Mouse (Mus musculus) mature B cell (primary cell): ENCODE results near the gene Ap1s3.
"Not testable (repeated sequence)": the region's sequence is repeated elsewhere in the genome, so short reads cannot be mapped to it uniquely, and the experiment has no call there.

ENCODE experiments used
- in situ Hi-C: fragments of 300-500 bp; cut with MboI; formaldehyde crosslinking; loops from 2 replicates; pipeline ENCODE4 v1.14.3; 2019

Ap1s3 gene

DNA sequence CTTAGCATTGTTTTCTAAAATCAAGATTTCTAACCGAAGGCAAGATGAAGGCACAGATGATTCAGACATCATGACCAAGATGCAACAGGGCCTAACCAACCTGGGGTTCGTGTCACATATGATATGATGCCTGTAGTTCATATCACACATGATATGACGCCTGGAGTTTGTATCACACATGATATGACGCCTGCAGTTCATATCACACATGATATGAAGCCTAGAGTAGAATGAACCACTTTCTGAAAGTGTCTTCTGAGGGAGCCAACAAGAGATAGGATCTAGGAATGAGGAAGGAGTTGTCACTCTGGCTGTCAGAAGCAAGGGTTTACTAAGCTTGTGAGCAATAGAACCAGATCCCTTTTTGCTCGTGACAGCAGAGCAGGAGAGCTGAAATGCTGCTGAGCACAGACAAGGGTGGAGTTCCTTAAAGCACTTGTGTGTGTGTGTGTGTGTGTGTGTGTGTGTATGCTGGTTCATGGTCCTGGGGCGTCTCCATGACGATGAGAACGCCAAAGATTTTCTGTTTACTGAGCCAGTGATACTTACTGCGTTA, 2.3 kb downstream of the Ap1s3 start:
- in situ Hi-C loops = no loop called here

DNA sequence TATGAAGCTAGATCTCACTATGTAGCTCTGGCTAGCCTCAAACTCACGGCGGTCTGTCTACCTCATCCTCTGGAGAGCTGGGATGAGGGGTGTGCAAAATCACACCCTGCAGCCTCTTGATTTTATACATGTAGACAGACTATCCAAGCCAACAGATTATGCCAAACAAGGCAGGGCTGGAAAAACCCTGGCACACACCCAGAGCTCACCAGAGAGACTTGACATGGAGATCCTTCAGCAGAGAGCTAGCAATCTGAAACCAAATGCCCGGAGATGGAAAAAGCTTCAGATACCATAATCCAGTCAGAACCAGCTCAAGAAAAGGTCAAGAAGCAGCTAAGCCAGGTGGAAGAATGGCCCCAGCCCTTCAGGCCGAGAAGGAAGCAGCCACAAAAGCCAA, 6.9 kb downstream of the Ap1s3 start:
- in situ Hi-C loops = no loop called here

DNA sequence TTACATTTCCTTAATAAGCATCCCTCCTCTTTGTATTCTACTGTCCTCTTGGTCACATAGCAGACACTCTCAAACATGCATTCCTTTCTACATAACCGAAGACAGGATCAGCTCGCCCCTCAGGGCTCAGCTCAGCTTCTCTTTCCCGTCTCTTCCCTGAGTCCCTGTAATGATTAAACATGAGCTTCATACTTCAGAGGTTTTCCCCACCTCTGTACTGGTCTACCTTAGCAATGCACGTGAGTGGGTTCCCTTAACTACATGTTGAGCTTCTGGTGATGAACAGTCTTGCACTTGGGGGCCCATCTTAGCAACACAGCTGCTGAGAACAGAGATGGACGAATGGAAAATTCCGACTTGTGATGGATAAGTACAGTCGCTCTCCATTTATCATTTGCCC, 12.2 kb downstream of the Ap1s3 start:
- in situ Hi-C loops = no loop called here

DNA sequence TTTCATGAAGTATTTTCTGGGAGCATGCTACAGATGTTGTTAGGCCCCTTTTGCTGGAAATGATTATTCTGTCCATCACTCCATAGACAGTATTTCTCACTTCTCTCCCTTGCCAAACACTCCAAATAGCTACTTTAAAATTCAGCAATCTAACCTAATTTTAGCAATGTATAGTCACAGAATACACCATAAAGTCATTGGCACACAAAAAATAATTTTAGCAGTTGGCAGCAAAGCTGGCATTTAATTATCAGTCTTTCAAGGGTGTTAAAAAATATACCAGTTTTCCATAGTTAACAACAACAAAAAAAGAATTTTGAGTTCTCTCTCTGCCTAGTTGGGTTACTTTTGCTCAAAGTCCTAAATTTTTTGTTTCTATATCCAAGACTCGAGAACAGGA, 14.4 kb downstream of the Ap1s3 start:
- in situ Hi-C loops = no loop called here

DNA sequence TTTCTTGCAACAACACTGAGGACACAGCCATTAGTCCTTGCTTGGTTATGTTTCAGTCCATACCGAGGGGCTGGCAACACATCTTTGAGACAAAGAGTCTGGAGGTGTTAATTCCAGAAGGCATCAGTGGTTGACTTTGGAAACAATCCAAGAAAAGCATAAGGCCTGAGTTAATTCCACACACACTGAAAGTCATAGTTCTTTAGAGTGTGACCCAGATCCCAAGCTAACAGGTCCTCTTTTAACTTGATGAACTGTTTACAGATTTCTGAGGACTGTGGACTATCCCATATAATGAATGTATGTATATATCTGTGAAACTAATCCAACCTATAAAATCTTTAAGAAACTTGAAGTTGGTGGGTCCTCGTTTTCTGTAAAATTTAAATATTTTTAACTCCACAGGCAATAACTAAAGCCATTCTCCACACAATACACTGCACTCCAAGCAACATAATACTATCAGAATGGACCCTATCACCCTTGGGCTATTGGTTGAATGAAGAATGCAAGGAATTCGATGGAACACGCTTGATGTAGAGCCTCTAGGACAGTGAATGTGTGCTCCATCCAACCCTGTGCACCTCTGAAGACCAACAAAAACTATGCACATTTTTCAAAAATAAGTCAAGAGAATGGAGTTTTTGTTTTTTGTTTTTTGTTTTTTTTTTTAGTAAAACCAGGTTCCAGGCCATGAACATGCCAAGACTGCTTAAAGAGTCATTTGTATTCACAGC, 15.8 kb downstream of the Ap1s3 start:
- in situ Hi-C loops = no loop called here

DNA sequence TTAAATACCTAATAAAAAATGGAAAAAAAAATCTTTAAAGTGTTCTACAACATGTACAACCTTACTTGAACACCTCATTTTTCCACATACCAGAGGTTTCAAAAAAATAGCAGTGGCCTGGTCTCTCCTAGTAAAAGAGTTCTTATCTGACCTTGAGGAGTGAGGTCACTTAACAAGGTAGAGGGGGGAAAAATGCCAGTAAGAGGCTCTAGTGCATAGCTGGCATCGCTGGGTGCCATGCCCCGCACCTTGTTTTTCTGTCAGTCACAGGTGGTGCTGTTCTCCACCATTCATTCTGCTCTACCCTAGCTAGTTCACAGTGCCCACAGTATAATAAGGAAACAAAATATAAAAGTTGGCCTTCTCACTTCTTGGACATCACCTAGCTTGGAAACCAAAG, 16.8 kb downstream of the Ap1s3 start:
- in situ Hi-C loops = no loop called here

DNA sequence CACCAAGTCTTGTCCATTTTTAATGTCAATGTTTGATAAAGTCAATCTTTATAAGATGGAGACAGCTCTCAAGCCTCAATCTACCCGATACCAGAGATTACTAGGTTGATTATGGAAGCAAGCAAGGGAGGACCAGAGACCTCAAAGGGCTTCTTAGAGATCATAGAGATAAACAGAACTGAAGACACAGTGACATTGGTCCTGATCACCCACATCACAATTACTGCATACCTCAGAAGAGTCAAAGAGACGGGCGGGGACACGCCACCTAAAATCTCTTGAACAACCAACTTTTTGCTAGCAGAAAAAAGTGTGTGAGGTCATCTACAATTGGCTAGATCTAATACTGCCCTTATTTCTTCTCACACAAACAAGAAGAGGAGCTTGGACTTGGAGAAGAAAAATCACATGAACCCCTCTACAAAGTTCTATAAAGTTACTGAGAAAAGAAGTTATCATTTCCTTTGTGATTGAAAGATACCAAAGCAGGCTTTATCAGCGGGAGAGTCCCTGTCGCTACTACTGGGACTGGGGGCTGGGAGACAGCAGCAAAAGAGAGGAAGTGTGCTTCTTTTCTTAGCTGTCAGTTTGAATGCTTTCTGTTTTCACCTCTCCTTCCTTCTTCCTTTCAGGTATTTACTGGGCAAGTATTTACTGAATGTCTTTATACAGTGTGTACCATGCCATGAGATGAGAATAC, 28.2 kb downstream of the Ap1s3 start:
- in situ Hi-C loops = no loop called here

DNA sequence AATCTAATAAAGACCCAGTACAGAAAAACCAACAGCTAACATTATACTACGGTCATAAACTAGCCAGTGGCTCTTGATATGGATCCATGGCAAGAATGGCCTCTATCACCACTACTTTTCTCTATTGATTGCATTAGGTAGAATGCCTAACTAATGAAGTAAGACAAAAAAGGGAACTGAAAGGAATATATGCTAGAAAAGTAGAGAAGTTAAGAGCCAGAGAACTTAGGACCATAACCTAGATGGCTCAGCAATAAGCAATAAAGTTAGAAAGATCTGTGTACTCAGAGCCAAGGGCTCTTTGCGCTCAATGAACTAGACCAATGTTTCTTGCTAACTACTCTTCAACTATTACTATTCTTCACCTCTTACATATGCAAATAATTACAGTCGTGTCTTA, 29.1 kb downstream of the Ap1s3 start:
- in situ Hi-C loops = no loop called here

DNA sequence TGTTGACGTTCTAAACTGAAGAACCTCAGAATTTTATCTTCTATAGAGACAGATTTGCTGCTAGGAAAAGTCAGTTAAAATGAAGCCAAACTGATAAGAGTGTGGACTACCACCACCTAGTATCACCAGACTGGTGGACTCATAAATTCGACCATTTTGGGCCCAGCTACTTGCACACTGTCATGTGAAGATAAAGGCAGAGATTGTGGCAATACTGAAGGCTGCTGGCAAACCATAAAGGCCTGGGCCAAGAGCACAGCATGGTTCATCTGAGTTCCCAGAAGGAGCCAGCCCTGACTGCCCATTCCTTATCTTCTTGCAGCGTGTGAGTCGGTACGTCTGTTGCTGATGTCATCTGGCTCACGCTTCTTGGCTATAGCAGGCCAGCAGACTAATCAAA, 30.4 kb downstream of the Ap1s3 start:
- in situ Hi-C loops = no loop called here

DNA sequence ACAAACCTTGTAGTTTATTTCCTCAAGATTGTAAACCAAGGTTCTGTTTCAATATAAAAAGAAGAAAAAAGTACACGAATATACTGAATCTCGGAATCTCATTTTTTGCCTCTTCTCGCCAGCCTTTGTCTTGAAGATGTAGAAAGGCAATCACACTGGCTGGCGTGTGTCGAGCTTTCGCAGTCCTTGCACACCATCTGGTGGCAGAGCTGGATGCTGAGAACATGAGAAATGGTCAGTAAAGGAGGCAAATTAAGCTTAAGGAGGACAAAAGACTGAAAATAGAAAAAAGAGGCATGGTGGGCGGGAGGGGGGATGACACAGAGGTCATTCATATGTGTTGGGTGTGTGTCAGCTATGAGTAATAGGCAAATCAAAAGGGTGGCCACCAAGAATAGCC, 31.6 kb downstream of the Ap1s3 start:
- in situ Hi-C loops = no loop called here

DNA sequence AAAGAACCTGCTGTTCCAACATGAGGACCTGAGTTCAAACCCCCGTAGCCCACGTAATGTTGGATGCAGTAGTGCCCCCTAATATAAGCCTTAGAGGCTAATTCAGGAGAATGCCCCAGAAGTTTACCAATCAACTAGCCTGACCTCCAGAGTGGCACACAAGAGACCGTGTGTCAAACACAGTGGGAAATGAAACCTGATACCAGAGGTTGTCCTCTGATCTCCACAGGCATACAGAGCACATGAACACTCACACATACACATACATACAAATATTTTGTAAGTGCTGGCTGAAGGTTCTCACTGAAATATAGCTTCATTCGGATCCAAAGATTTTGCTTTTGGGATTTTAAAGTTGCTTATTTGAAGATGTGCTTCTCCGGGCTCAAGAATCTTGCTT, 32.1 kb downstream of the Ap1s3 start:
- in situ Hi-C loops = no loop called here

DNA sequence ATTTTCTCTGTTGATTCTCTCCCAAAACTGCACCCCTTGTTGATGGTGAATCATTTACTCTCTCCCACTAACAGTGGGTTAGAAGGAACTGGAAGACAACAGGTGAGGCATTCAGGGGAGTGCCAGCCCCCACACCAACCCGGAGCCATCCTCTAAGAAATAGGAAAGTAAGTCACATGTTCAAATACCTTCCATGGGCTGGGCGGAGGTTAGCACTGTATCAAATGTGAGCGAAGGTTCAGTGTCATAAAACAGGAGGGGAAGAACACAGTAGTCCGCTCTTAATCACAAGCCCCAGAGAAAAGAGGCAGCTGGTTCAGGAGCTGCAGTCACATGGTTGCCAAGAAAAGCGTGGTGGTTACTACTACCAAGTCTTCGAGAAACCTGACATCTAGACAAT, 32.7 kb downstream of the Ap1s3 start:
- in situ Hi-C loops = no loop called here

DNA sequence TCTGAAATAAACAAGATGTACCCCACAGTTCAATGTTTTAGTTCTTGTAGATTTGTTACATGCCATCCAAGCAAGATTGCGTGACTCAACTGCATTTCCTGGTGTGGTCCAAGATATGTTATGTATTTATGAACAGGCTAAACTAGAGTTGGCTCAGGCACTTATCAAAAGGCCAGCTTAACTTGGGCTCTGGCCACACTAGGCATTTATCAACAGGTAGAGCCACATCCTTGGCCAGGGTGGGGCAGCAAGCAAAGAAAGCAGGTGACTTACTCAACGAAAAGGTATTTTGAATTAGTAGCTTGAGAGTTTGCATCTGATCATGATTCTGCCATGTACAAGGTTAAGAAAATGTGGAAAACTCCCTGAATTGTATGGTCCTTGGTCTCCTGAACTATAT, 34.0 kb downstream of the Ap1s3 start:
- in situ Hi-C loops = no loop called here

DNA sequence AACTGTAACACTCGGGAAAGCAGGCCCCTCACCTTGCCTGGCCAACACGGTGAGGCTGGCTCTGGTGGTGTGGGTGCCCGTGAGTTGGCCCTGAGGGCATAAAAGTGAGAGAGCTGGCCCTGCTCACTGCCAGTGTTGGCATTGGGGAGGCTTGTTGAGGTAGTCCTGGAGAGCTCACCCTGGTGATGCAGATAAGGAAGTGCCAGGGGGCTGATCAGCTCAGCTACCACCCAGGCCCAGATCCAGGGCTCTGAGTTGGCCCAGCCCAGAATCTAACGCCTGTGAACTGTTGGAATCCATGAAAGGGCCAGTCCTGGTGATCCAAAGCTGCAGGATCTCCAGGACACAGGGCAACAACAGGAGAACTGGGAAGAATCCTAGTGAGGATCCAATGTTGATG, 40.3 kb downstream of the Ap1s3 start:
- in situ Hi-C loops = no loop called here

DNA sequence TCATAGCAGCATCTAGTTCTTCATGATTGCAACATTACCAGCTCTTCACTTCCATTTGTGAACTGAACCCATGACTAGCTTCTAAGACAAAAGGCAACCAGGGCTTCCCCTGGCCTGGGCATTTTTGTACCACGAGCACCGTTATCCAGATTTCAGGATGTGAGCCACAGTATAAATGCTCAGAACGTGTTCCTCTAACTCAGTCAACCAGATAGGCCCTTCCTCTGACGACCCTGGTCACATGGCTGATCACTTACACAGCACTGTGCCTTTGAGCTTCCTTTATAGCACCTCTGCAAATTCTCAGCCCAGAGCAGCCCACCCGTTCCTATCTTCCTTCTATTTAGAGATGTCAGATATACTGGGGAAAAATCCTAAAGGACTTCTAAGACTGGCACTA, 42.0 kb downstream of the Ap1s3 start:
- in situ Hi-C loops = no loop called here

DNA sequence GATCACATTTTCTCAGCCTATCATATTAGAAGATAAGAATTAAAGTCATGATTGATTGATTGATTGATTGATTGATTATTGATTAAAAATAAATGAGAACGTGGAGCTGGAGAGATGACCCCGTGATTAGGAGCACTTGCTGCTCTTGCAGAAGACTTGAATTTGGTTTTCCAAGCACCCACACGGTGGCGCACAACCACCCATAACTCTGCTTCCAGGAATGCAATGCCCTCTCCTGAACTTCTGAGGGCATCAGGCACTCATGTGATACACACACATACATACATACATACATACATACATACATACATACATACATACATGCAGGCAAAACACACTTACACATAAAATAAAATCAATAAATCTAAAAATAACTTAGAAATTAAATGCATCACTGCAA, 45.6 kb downstream of the Ap1s3 start:
- in situ Hi-C loops = no loop called here

DNA sequence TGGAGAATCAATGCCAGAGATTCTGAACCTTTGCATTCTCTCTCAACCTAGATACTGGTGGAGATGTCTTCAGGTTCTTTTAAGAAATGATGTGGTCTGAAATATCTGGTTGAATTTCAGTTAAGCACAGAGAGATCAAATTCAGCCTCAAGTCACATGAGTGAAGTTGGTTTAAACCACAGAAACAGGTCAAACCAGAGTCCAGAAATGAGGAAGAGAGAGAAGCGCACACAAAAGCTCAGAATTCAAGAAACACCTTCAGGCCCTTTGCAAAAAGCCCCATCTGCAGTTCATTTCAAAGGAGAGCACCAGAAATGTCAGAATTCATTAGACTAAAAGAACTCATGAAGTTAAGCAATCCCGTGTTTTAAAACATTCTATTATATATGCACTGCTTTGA, 52.3 kb downstream of the Ap1s3 start:
- in situ Hi-C loops = no loop called here

DNA sequence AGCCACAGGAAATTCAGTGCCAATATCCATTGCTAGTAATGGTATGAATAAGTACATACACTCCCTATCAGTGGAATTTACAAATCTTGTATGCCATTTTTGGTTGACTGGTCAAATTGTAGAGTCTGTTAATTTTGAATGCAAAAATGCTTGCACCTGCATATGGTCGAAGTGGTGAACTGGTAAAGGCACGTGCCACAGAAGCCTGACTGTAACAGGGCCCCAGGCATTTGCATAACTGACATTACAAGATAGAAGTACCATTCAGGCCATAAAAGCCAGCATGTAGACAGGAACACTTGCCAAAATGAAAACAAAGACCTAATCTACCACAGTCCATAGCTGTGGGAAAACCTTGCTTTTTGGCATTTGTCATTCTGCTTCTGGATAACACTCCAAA, 55.3 kb downstream of the Ap1s3 start:
- in situ Hi-C loops = no loop called here

DNA sequence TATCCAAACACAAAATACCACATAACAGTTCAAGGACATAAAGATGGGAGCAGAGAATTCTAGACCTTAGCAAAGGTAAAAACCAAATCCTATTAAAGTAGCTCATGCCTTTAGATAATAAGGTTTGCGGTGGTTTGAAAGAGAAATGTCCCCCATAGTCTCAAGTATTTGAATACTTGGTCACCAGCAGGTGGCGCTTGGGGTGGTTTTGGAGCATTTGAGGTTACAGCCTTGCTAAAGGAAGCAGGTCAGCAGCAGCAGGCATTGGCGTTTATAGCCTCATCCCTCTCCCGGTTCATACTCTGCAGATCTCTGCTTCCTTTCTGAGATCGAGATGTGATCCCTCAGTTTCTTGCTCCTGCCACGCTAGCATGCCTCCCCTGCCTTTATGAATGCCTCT, 57.3 kb downstream of the Ap1s3 start:
- in situ Hi-C loops = no loop called here

DNA sequence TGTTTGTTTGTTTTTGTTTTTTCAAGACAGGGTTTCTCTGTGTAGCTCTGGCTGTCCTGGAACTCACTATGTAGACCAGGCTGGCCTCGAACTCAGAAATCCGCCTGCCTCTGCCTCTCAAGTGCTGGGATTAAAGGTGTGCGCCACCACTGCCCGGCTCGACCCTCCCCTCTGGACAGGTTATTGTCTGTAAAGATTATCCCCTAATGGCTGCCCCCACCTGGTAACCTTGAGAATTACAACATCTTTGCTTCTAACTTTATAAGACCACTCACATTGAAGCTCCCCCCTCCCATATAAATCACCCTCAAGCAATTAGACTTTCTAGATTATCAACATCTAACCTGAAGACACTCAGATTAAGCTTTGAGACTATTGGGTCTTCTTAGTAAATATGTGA, 60.5 kb downstream of the Ap1s3 start:
- in situ Hi-C loops = not testable (repeated sequence)

DNA sequence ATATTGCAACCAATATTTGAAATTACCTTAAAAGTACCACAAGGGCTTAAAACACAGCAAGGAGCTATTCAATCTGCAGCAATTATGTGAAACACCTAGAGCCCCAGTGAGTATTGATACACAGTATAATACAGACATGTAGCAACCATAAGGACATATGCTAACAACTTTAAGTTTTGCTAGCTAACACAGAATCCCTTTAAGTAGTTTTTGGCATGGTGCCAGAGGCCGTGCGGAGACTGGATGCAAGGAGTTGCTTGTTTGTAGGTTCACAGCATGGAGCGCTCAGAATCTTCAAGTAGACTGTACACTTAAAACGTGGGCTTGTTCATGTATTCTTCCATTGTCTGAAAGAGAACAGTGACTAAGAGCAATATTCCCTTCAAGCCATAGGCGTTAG, 62.9 kb downstream of the Ap1s3 start:
- in situ Hi-C loops = not testable (repeated sequence)

DNA sequence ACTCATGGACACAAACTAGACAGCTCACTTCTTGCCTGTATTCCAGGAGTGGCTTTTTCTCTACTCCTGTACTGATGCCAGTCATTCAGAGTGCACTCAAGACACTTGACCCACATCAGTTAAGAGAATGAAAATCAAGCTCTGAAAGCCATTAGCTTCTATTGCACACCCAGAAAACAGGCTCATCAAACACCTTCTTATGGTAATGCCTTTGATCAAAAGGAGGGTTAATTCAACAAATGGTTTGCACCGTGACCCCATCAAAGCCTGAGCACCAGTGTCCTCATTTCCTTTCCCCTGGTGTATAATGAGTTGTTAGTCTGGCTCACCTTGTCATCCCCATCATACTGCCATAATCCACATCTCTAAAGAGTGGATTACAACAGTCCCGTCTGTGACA, 69.3 kb downstream of the Ap1s3 start:
- in situ Hi-C loops = no loop called here

DNA sequence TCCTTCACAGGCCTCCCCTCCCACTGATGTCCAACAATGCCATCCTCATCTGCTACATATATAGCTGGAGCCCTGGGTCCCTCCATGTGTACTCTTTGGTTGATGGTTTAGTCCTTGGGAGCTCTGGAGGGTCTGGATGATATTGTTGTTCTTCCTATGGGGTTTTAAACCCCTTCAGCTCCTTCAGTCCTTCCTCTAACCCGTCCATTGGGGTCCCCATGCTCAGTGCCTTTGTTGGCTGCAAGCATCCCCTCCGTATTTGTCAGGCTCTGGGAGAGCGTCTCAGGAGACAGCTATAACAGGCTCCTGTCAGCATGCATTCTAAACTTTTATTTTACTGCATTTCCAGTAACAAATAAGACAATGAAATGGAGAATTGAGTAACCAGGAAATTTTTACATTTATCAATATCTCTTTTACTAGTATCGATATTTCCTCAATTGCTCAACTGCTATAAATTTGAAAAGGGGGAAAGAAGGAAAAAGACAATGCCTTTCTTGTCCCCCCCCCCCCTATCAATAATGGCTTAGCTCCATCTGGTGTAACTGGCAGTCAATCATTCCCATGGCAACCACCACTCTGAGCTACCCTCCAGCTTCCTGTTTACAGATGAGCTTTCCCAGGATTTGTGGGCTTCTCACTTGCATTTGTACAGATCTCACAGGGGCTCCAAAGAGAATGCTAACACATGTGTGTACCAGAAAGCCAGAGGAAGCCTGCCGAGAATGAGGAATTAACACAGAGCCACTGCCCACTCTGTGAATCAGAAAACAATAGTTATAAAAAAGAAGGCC, 73.2 kb downstream of the Ap1s3 start:
- in situ Hi-C loops = no loop called here
